Mouse (Mus musculus) embryo, embryonic 11 days (tissue): ENCODE measurements at regions not wholly inside any gene's neighbourhood (a gene's known extent, or its start where the extent isn't known, plus 50 kb on each side); places are given as distances from the start of the nearest gene placed in this dataset.

Source experiments
- DNase-seq: peaks from one replicate; pipeline ENCODE4 v3.0.0-alpha.2; 2015

- no peak for DNase-seq
These were observed 358.6 kb upstream of the Diaph2 start for GRCm38 (mm10) chrX:129390920-129391319.

GRCm38 (mm10) chrX:129407778-129408177, 341.8 kb upstream of the Diaph2 start:
- no peak for DNase-seq

- DNase-seq = no peak
These were observed 339.5 kb upstream of the Diaph2 start for GRCm38 (mm10) chrX:129410079-129410478.

- DNase-seq = no peak
These were observed 336.5 kb upstream of the Diaph2 start for GRCm38 (mm10) chrX:129412939-129413627.

GRCm38 (mm10) chrX:129413628-129414000, 335.9 kb upstream of the Diaph2 start:
- DNase-seq = no peak

GRCm38 (mm10) chrX:129415326-129415725, 334.2 kb upstream of the Diaph2 start:
- no peak for DNase-seq

- DNase-seq = no peak
These were observed 301.0 kb upstream of the Diaph2 start for GRCm38 (mm10) chrX:129448545-129448944.

- DNase-seq = no peak
These were observed 273.3 kb upstream of the Diaph2 start for GRCm38 (mm10) chrX:129476216-129476615.

GRCm38 (mm10) chrX:129494562-129494961, 255.0 kb upstream of the Diaph2 start:
- peak; percentile 6 for DNase-seq
